ENCODE assay signal across 9 mouse cellular contexts in the genomic region with DNA sequence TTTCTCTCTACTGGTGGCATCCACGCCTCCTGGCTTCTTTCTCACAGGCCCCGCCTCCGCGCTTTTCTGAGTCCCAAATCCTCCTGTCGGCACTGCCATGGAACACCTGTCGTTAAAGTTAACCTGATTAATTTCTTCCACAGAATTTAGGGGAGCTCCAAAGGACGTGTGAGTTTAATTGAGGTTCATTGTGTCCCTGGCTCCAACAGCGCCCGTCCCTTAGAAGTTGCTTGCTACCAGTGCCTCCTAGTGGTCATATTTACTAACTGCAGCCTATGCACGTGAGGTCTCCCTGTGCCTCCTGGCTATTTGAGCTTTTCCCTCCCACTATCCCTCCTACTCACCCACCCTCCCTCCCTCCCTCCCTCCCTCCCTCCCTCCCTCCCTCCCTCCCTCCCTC. TPM values are rescaled to one million over a fixed set of nuclear protein-coding genes. Genes with fewer than 3 reads are reported as not detected.
DNase-seq lines count a peak whose midpoint lies in the region; ATAC-seq and TF ChIP-seq lines count a peak whose summit lies in the region.
"Had no signal": no experiment of that assay in that cellular context is flagged by ENCODE, and none has a peak within 500 bp of the region (broad histone marks: within the 10 kb centered on the region; RNA-seq: fewer than 3 reads in every experiment).

No protein-coding gene starts in this region.

- TF ChIP-seq CTCF in ES-Bruce4 (IDR thresholded peaks at IDR 0.05; ENCODE audit: low read depth, low read length) = peak; percentile 86

- peak; percentile 76 for DNase-seq in gastrocnemius, adult 18-20 months (ENCODE audit: low spot score)
- no peak for DNase-seq in gastrocnemius, postnatal 10 days
- peak; percentile 63 to 76 for DNase-seq in cerebellum, postnatal 36 days
- DNase-seq in heart, adult 9 months (ENCODE audit: low spot score in 2 of 2) = peak; percentile 69 to 76
- peak; percentile 77 for DNase-seq in thymus, postnatal 14 days

- H3K4me3 ChIP-seq in ES-Bruce4 (ENCODE audit: low read depth, low read length) = no peak overlapping the region
- no peak overlapping the region for H3K4me3 ChIP-seq in kidney, embryonic 16.5 days (ENCODE audit: low read length)
- H3K4me3 ChIP-seq: limb, embryonic 15.5 days had no signal

- H3K4me1 ChIP-seq in ES-Bruce4 (ENCODE audit: control insufficient read depth, insufficient read depth, low read length) = peaks cover 6% of the 10 kb centered on the region
- H3K4me1 ChIP-seq in kidney, embryonic 16.5 days (ENCODE audit: insufficient read depth, low read length) = peaks cover 18% of the 10 kb centered on the region

- H3K9ac ChIP-seq in ES-Bruce4 (ENCODE audit: low read depth, poor library complexity, severe bottlenecking) = no peak overlapping the region
- H3K9ac ChIP-seq in kidney, embryonic 16.5 days (replicated peaks; ENCODE audit: low read length) = no peak overlapping the region
- H3K9ac ChIP-seq: limb, embryonic 15.5 days had no signal

- no peaks in the 10 kb centered on the region for H3K36me3 ChIP-seq in ES-Bruce4 (ENCODE audit: control insufficient read depth, insufficient read depth, low read length, poor library complexity, severe bottlenecking)
- H3K36me3 ChIP-seq in kidney, embryonic 16.5 days (ENCODE audit: insufficient read depth, low read length) = no peaks in the 10 kb centered on the region
- H3K36me3 ChIP-seq: limb, embryonic 15.5 days had no signal

- no peaks in the 10 kb centered on the region for H3K9me3 ChIP-seq in ES-Bruce4 (replicated peaks; ENCODE audit: control insufficient read depth, insufficient read depth, low read length, poor library complexity, severe bottlenecking)
- no peaks in the 10 kb centered on the region for H3K9me3 ChIP-seq in kidney, embryonic 16.5 days (ENCODE audit: low read length)
- H3K9me3 ChIP-seq: limb, embryonic 15.5 days had no signal

- TF ChIP-seq EP300 in ES-Bruce4 (IDR thresholded peaks at IDR 0.05; ENCODE audit: insufficient read depth, low read depth, low read length) = no peak

- ATAC-seq in kidney, embryonic 16.5 days (ENCODE audit: low FRiP score, low TSS enrichment) = no peak; the same call in 1 of the 2 replicates
- peak; percentile 83 for ATAC-seq in megakaryocyte-erythroid progenitor cell, adult 5-6 weeks (replicated peaks; ENCODE audit: low FRiP score, low TSS enrichment, poor library complexity, severe bottlenecking)

- no peak overlapping the region for H3K27ac ChIP-seq in ES-Bruce4 (ENCODE audit: insufficient read depth, low read length)
- H3K27ac ChIP-seq in kidney, embryonic 16.5 days (ENCODE audit: low read length) = no peak overlapping the region
- H3K27ac ChIP-seq: limb, embryonic 15.5 days had no signal

- no peaks in the 10 kb centered on the region for H3K27me3 ChIP-seq in ES-Bruce4 (ENCODE audit: control insufficient read depth, insufficient read depth, low read length, poor library complexity, severe bottlenecking)
- H3K27me3 ChIP-seq in kidney, embryonic 16.5 days (ENCODE audit: insufficient read depth, low read length) = 0 out of 2 replicates have a peak, but pooled peaks cover 2% of the 10 kb centered on the region
- H3K27me3 ChIP-seq: limb, embryonic 15.5 days had no signal

- TF ChIP-seq POLR2A in ES-Bruce4 (IDR thresholded peaks at IDR 0.05; ENCODE audit: insufficient read depth, low read length) = no peak

- H3K4me2 ChIP-seq in kidney, embryonic 16.5 days (replicated peaks; ENCODE audit: low read depth, low read length) = peak overlapping the region; percentile 35; the same call in 1 of the 2 replicates
- H3K4me2 ChIP-seq: limb, embryonic 15.5 days had no signal

- WGBS in kidney, embryonic 16.5 days = 10% methylated on average over 10 of the region's 10 CpGs

RNA-seq across cellular contexts. Expression of gene Dpf1, which starts 6.8 kb away (rescaled TPM):
- 1 to 10 TPM; 2.4 to 2.7 TPM for total RNA-seq in gastrocnemius, adult 18-20 months (2021)
- 1 to 10 TPM; 3.4 to 3.8 TPM for total RNA-seq in gastrocnemius, postnatal 10 days (2021)
- 5.9 and 6.1 TPM in 2 replicates for polyA plus RNA-seq in ES-Bruce4 (2011; ENCODE audit: insufficient read depth, insufficient read length, low read depth, missing spikeins)
- 3.0 and 3.5 TPM in 2 replicates for polyA plus RNA-seq in kidney, embryonic 16.5 days (2015; fragmentation: Nextera tagmentation; extraction: Ambion mirVana)
- 2.5 and 2.9 TPM in 2 replicates for total RNA-seq in megakaryocyte-erythroid progenitor cell, adult 5-6 weeks (2014; fragmentation: Nextera tagmentation)
- total RNA-seq in megakaryocyte-erythroid progenitor cell, adult 5-6 weeks (2017) = 0.19 and 14.6 TPM in 2 replicates

RNA-seq across cellular contexts. Expression of gene Ppp1r14a, which starts 7.9 kb away (rescaled TPM):
- 1 to 10 TPM; 3.3 to 3.4 TPM for total RNA-seq in gastrocnemius, adult 18-20 months (2021)
- total RNA-seq in gastrocnemius, postnatal 10 days (2021) = 10 to 100 TPM; 11.8 to 13.3 TPM
- polyA plus RNA-seq in ES-Bruce4 (2011; ENCODE audit: insufficient read depth, insufficient read length, low read depth, missing spikeins) = 22.1 and 29.1 TPM in 2 replicates
- 19.6 and 25.1 TPM in 2 replicates for polyA plus RNA-seq in kidney, embryonic 16.5 days (2015; fragmentation: Nextera tagmentation; extraction: Ambion mirVana)
- not detected in 2 replicates for total RNA-seq in megakaryocyte-erythroid progenitor cell, adult 5-6 weeks (2014; fragmentation: Nextera tagmentation)
- total RNA-seq in megakaryocyte-erythroid progenitor cell, adult 5-6 weeks (2017) = not detected in 2 replicates

RNA-seq across cellular contexts. Expression of gene Spint2, which starts 15.3 kb away (rescaled TPM):
- total RNA-seq in gastrocnemius, adult 18-20 months (2021) = 10 to 100 TPM in 1 of 2 experiments, 1 to 10 TPM in 1; 8.2 to 14.7 TPM
- total RNA-seq in gastrocnemius, postnatal 10 days (2021) = 1 to 10 TPM; 6.6 to 8.2 TPM
- polyA plus RNA-seq in ES-Bruce4 (2011; ENCODE audit: insufficient read depth, insufficient read length, low read depth, missing spikeins) = 264 and 288 TPM in 2 replicates
- polyA plus RNA-seq in kidney, embryonic 16.5 days (2015; fragmentation: Nextera tagmentation; extraction: Ambion mirVana) = 270 and 295 TPM in 2 replicates
- 34.9 and 39.2 TPM in 2 replicates for total RNA-seq in megakaryocyte-erythroid progenitor cell, adult 5-6 weeks (2014; fragmentation: Nextera tagmentation)
- 28.1 and 35.4 TPM in 2 replicates for total RNA-seq in megakaryocyte-erythroid progenitor cell, adult 5-6 weeks (2017)

RNA-seq across cellular contexts. Expression of gene 2200002D01Rik, which starts 48.7 kb away (rescaled TPM):
- 1 to 10 TPM in 1 of 2 experiments, under 1 TPM in 1; 0.66 to 1.1 TPM for total RNA-seq in gastrocnemius, adult 18-20 months (2021)
- 1 to 10 TPM in 1 of 2 experiments, under 1 TPM in 1; 0.72 to 1.3 TPM for total RNA-seq in gastrocnemius, postnatal 10 days (2021)
- polyA plus RNA-seq in ES-Bruce4 (2011; ENCODE audit: insufficient read depth, insufficient read length, low read depth, missing spikeins) = 33.6 and 34.1 TPM in 2 replicates
- 7.5 and 8.5 TPM in 2 replicates for polyA plus RNA-seq in kidney, embryonic 16.5 days (2015; fragmentation: Nextera tagmentation; extraction: Ambion mirVana)
- 0.74 and 0.98 TPM in 2 replicates for total RNA-seq in megakaryocyte-erythroid progenitor cell, adult 5-6 weeks (2014; fragmentation: Nextera tagmentation)
- 5.6 TPM in 1 of 2 replicates, not detected in the other for total RNA-seq in megakaryocyte-erythroid progenitor cell, adult 5-6 weeks (2017)

RNA-seq across cellular contexts. Expression of gene Yif1b, which starts 58.9 kb away (rescaled TPM):
- 10 to 100 TPM; 38.1 to 38.4 TPM for total RNA-seq in gastrocnemius, adult 18-20 months (2021)
- total RNA-seq in gastrocnemius, postnatal 10 days (2021) = 10 to 100 TPM; 48.8 to 50.6 TPM
- 50.9 and 55.2 TPM in 2 replicates for polyA plus RNA-seq in ES-Bruce4 (2011; ENCODE audit: insufficient read depth, insufficient read length, low read depth, missing spikeins)
- polyA plus RNA-seq in kidney, embryonic 16.5 days (2015; fragmentation: Nextera tagmentation; extraction: Ambion mirVana) = 134 and 143 TPM in 2 replicates
- total RNA-seq in megakaryocyte-erythroid progenitor cell, adult 5-6 weeks (2014; fragmentation: Nextera tagmentation) = 32.2 and 50.7 TPM in 2 replicates
- 11.4 and 23.5 TPM in 2 replicates for total RNA-seq in megakaryocyte-erythroid progenitor cell, adult 5-6 weeks (2017)

Comparison
In these comparisons a context has a peak if more than half of its experiments do, and no peak if none do; other contexts are left out.
1. RNA of gene Ppp1r14a, which starts 7.9 kb away (total RNA-seq): 11.8 to 13.3 TPM in gastrocnemius, postnatal 10 days and 3.3 to 3.4 TPM in gastrocnemius, adult 18-20 months; not detected in megakaryocyte-erythroid progenitor cell, adult 5-6 weeks; every median in the first group is over 4 times any median in the second.